Mouse (Mus musculus) MEL (cell line): Measurements from ENCODE around the gene Tatdn3. TPM values are rescaled to one million over a fixed set of nuclear protein-coding genes. Genes with fewer than 3 reads are reported as not detected.
A peak's percentile ranks its signal among the peaks of the same experiment; 100 is the strongest.

Source experiments
- DNase-seq: peaks from one replicate; pipeline ENCODE4 v3.0.0; 2011; ENCODE audit warnings: low read depth, low spot score
- H3K27ac ChIP-seq: 2 replicates; pipeline ENCODE4 v1.5.1; 2012; ENCODE audit warnings: low read depth, mild to moderate bottlenecking, control low read depth, low read length, moderate library complexity; ENCODE audit not compliant: control insufficient read depth
- H3K27me3 ChIP-seq, 2 experiments: fragments of 150-350 bp in 1 of 2; sonication (generic) in 1 of 2; 2 replicates each; pipeline ENCODE4 v1.6.1; 2012; ENCODE audit warnings: low read length in 2 of 2, mild to moderate bottlenecking in 2 of 2, improper control_type of control experiment in 1 of 2, moderate library complexity in 1 of 2; ENCODE audit not compliant: insufficient read depth in 2 of 2, control insufficient read depth in 1 of 2
- H3K36me3 ChIP-seq, 2 experiments: 2 replicates each; pipeline ENCODE4 v1.6.1; 2012 to 2014; ENCODE audit warnings: low read length in 2 of 2, improper control_type of control experiment in 1 of 2, inconsistent platforms in 1 of 2, mild to moderate bottlenecking in 1 of 2; ENCODE audit not compliant: insufficient read depth in 2 of 2, control insufficient read depth in 1 of 2
- H3K4me1 ChIP-seq, 2 experiments: fragments of 150-350 bp in 1 of 2; sonication (generic) in 1 of 2; 2 replicates each; pipeline ENCODE4 v1.6.1; 2012; ENCODE audit warnings: low read length in 2 of 2, improper control_type of control experiment in 1 of 2, mild to moderate bottlenecking in 1 of 2; ENCODE audit not compliant: insufficient read depth in 2 of 2, control insufficient read depth in 1 of 2
- H3K4me3 ChIP-seq, 2 experiments: fragments of 150-350 bp in 1 of 2; sonication (generic) in 1 of 2; 2 replicates each; pipeline ENCODE4 v1.5.1; 2012; ENCODE audit warnings: low read depth in 2 of 2, low read length in 2 of 2, mild to moderate bottlenecking in 2 of 2, moderate library complexity in 2 of 2, control low read depth in 1 of 2, improper control_type of control experiment in 1 of 2; ENCODE audit not compliant: control insufficient read depth in 1 of 2, insufficient read depth in 1 of 2
- H3K79me2 ChIP-seq: 2 replicates; pipeline ENCODE4 v1.6.1; 2012; ENCODE audit warnings: mild to moderate bottlenecking, low read length, moderate library complexity; ENCODE audit not compliant: control insufficient read depth, poor library complexity, insufficient read depth
- H3K9ac ChIP-seq: 2 replicates; pipeline ENCODE4 v1.6.1; 2012; ENCODE audit warnings: low read depth, mild to moderate bottlenecking, control low read depth, low read length, moderate library complexity; ENCODE audit not compliant: control insufficient read depth, poor library complexity, severe bottlenecking
- H3K9me3 ChIP-seq: fragments of 150-350 bp; sonication (generic); replicated peaks from 2 replicates; pipeline ENCODE4 v1.6.1; 2012; ENCODE audit warnings: mild to moderate bottlenecking, low read length, improper control_type of control experiment, moderate library complexity; ENCODE audit not compliant: insufficient read depth
- BHLHE40 ChIP-seq: IDR thresholded peaks from 2 replicates; pipeline ENCODE4 v1.6.1; 2012; ENCODE audit warnings: low read depth, mild to moderate bottlenecking, inconsistent platforms, low read length, improper control_type of control experiment, borderline replicate concordance
- CHD1 ChIP-seq: IDR thresholded peaks from 2 replicates; pipeline ENCODE4 v1.6.1; 2012; ENCODE audit warnings: low read depth, mild to moderate bottlenecking, inconsistent platforms, low read length, improper control_type of control experiment
- CHD2 ChIP-seq: IDR thresholded peaks from 2 replicates; pipeline ENCODE4 v1.6.1; 2011; ENCODE audit warnings: low read length, improper control_type of control experiment
- CTCF ChIP-seq, 3 experiments: IDR thresholded peaks in 2 of 3; conservative IDR thresholded peaks in 1 of 3; 2 replicates each; pipeline ENCODE4 v1.5.1; 2011 to 2012; ENCODE audit warnings: low read length in 3 of 3, low read depth in 2 of 3, mild to moderate bottlenecking in 2 of 3, improper control_type of control experiment in 1 of 3, inconsistent platforms in 1 of 3, mixed read lengths in 1 of 3, moderate library complexity in 1 of 3; ENCODE audit not compliant: control insufficient read depth in 1 of 3, insufficient read depth in 1 of 3, poor library complexity in 1 of 3, severe bottlenecking in 1 of 3
- E2F4 ChIP-seq: IDR thresholded peaks from 2 replicates; pipeline ENCODE4 v1.6.1; 2011; ENCODE audit warnings: low read depth, low read length, improper control_type of control experiment, borderline replicate concordance
- ELF1 ChIP-seq: IDR thresholded peaks from 2 replicates; pipeline ENCODE4 v1.6.1; 2014; ENCODE audit warnings: low read depth, mild to moderate bottlenecking, inconsistent platforms, low read length, improper control_type of control experiment, moderate library complexity
- EP300 ChIP-seq, 2 experiments: IDR thresholded peaks; 2 replicates each; pipeline ENCODE4 v1.6.1; 2011; ENCODE audit warnings: improper control_type of control experiment in 2 of 2, low read length in 2 of 2, low read depth in 1 of 2, mild to moderate bottlenecking in 1 of 2
- ETS1 ChIP-seq: IDR thresholded peaks from 2 replicates; pipeline ENCODE4 v1.6.1; 2012; ENCODE audit warnings: low read depth, mild to moderate bottlenecking, inconsistent platforms, low read length, improper control_type of control experiment, moderate library complexity
- GABPA ChIP-seq: IDR thresholded peaks from 2 replicates; pipeline ENCODE4 v1.6.1; 2012; ENCODE audit warnings: low read depth, mild to moderate bottlenecking, inconsistent platforms, low read length, improper control_type of control experiment, moderate library complexity
- HCFC1 ChIP-seq: IDR thresholded peaks from 2 replicates; pipeline ENCODE4 v1.6.1; 2012; ENCODE audit warnings: low read depth, mild to moderate bottlenecking, inconsistent platforms, low read length, improper control_type of control experiment, moderate library complexity
- JUND ChIP-seq: IDR thresholded peaks from 2 replicates; pipeline ENCODE4 v1.6.1; 2011; ENCODE audit warnings: low read depth, mild to moderate bottlenecking, improper control_type of control experiment, low read length
- MAFK ChIP-seq: IDR thresholded peaks from 2 replicates; pipeline ENCODE4 v1.6.1; 2011; ENCODE audit warnings: low read depth, mild to moderate bottlenecking, low read length, improper control_type of control experiment, borderline replicate concordance
- MAX ChIP-seq: IDR thresholded peaks from 2 replicates; pipeline ENCODE4 v1.6.1; 2011; ENCODE audit warnings: low read length, improper control_type of control experiment
- MAZ ChIP-seq: IDR thresholded peaks from 2 replicates; pipeline ENCODE4 v1.6.1; 2012; ENCODE audit warnings: low read depth, mild to moderate bottlenecking, inconsistent platforms, low read length, improper control_type of control experiment
- MEF2A ChIP-seq: IDR thresholded peaks from 2 replicates; pipeline ENCODE4 v1.6.1; 2014; ENCODE audit warnings: low read depth, mild to moderate bottlenecking, inconsistent platforms, low read length, improper control_type of control experiment; ENCODE audit not compliant: poor library complexity, insufficient replicate concordance, severe bottlenecking; ENCODE audit errors: extremely low read depth
- MXI1 ChIP-seq: IDR thresholded peaks from 2 replicates; pipeline ENCODE4 v1.6.1; 2011; ENCODE audit warnings: mild to moderate bottlenecking, low read depth, low read length, improper control_type of control experiment
- MYB ChIP-seq: IDR thresholded peaks from 2 replicates; pipeline ENCODE4 v1.6.1; 2011; ENCODE audit warnings: mild to moderate bottlenecking, low read depth, low read length, improper control_type of control experiment
- MYC ChIP-seq: IDR thresholded peaks from 2 replicates; pipeline ENCODE4 v1.6.1; 2011; ENCODE audit warnings: low read depth, mild to moderate bottlenecking, low read length, improper control_type of control experiment, moderate library complexity
- NELFE ChIP-seq: IDR thresholded peaks from 2 replicates; pipeline ENCODE4 v1.6.1; 2011; ENCODE audit warnings: low read depth, low read length, improper control_type of control experiment
- NRF1 ChIP-seq: IDR thresholded peaks from 2 replicates; pipeline ENCODE4 v1.6.1; 2014; ENCODE audit warnings: low read depth, mild to moderate bottlenecking, inconsistent platforms, low read length, improper control_type of control experiment, moderate library complexity; ENCODE audit not compliant: poor library complexity, insufficient read depth, severe bottlenecking
- POLR2A ChIP-seq, 2 experiments: IDR thresholded peaks; 2 replicates each; pipeline ENCODE4 v1.6.1; 2011 to 2012; ENCODE audit warnings: low read length in 2 of 2, mild to moderate bottlenecking in 2 of 2, control low read depth in 1 of 2, improper control_type of control experiment in 1 of 2, low read depth in 1 of 2, moderate library complexity in 1 of 2; ENCODE audit not compliant: control insufficient read depth in 1 of 2, insufficient read depth in 1 of 2, poor library complexity in 1 of 2
- POLR2AphosphoS2 ChIP-seq: IDR thresholded peaks from 2 replicates; pipeline ENCODE4 v1.6.1; 2011; ENCODE audit warnings: low read length, improper control_type of control experiment
- POLR2AphosphoS5 ChIP-seq: IDR thresholded peaks from 2 replicates; pipeline ENCODE4 v1.6.1; 2012; ENCODE audit warnings: low read depth, borderline replicate concordance, mild to moderate bottlenecking, inconsistent platforms, low read length, moderate library complexity, mixed read lengths
- RAD21 ChIP-seq: IDR thresholded peaks from 2 replicates; pipeline ENCODE4 v1.6.1; 2011; ENCODE audit warnings: mild to moderate bottlenecking, low read depth, low read length, improper control_type of control experiment
- SIN3A ChIP-seq: IDR thresholded peaks from 2 replicates; pipeline ENCODE4 v1.6.1; 2012; ENCODE audit warnings: low read length, improper control_type of control experiment, inconsistent platforms
- SMC3 ChIP-seq: IDR thresholded peaks from 2 replicates; pipeline ENCODE4 v1.6.1; 2011; ENCODE audit warnings: low read depth, low read length, improper control_type of control experiment
- TAL1 ChIP-seq: IDR thresholded peaks from 2 replicates; pipeline ENCODE4 v1.6.1; 2012; ENCODE audit warnings: mild to moderate bottlenecking, inconsistent platforms, low read length, moderate library complexity, mixed read lengths
- TBP ChIP-seq: IDR thresholded peaks from 2 replicates; pipeline ENCODE4 v1.8.0; 2011; ENCODE audit warnings: low read depth, low read length, improper control_type of control experiment
- TCF12 ChIP-seq: IDR thresholded peaks from 2 replicates; pipeline ENCODE4 v1.6.1; 2014; ENCODE audit warnings: low read depth, mild to moderate bottlenecking, inconsistent platforms, low read length, improper control_type of control experiment, moderate library complexity
- UBTF ChIP-seq: IDR thresholded peaks from 2 replicates; pipeline ENCODE4 v1.6.1; 2012; ENCODE audit warnings: low read depth, mild to moderate bottlenecking, inconsistent platforms, low read length, improper control_type of control experiment, moderate library complexity, borderline replicate concordance; ENCODE audit not compliant: insufficient read depth
- USF1 ChIP-seq: IDR thresholded peaks from 2 replicates; pipeline ENCODE4 v1.6.1; 2014; ENCODE audit warnings: low read depth, mild to moderate bottlenecking, inconsistent platforms, low read length, improper control_type of control experiment, moderate library complexity
- USF2 ChIP-seq, 2 experiments: IDR thresholded peaks; 2 replicates each; pipeline ENCODE4 v1.6.1; 2011 to 2012; ENCODE audit warnings: improper control_type of control experiment in 2 of 2, low read length in 2 of 2, borderline replicate concordance in 1 of 2, inconsistent platforms in 1 of 2, low read depth in 1 of 2, mild to moderate bottlenecking in 1 of 2; ENCODE audit not compliant: insufficient read depth in 1 of 2
- ZC3H11A ChIP-seq: IDR thresholded peaks from 2 replicates; pipeline ENCODE4 v1.6.1; 2012; ENCODE audit warnings: low read depth, mild to moderate bottlenecking, inconsistent platforms, low read length, improper control_type of control experiment
- ZKSCAN1 ChIP-seq: IDR thresholded peaks from 2 replicates; pipeline ENCODE4 v1.6.1; 2012; ENCODE audit warnings: low read depth, mild to moderate bottlenecking, inconsistent platforms, low read length, improper control_type of control experiment, moderate library complexity
- ZMIZ1 ChIP-seq: IDR thresholded peaks from 2 replicates; pipeline ENCODE4 v1.6.1; 2012; ENCODE audit warnings: low read depth, mild to moderate bottlenecking, inconsistent platforms, low read length, improper control_type of control experiment, moderate library complexity
- ZNF384 ChIP-seq: IDR thresholded peaks from 2 replicates; pipeline ENCODE4 v1.6.1; 2012; ENCODE audit warnings: low read depth, mild to moderate bottlenecking, inconsistent platforms, low read length, improper control_type of control experiment
- polyA plus RNA-seq, 2 experiments: library from polyadenylated mRNA; stranded (reverse) in 1 of 2; unstranded in 1 of 2; fragments of >175 nt in 1 of 2; fragments of >200 nt in 1 of 2; gene quantifications; 2 replicates each; pipeline versions ENCODE4 v1.2.1 to v1.2.4; 2012; ENCODE audit warnings: low replicate concordance in 2 of 2, low read depth in 1 of 2; ENCODE audit not compliant: insufficient read length in 2 of 2, insufficient read depth in 1 of 2, missing spikeins in 1 of 2
- total RNA-seq: library from RNA; depleted of rRNA; stranded (reverse); fragments of 300-350 nt; gene quantifications from 2 replicates; pipeline ENCODE4 v1.2.3, GENCODE M21; 2012

Tatdn3 gene
- total and polyA plus RNA-seq, 3 experiments = 14.5 to 19.0 TPM; not detected in 1

- Histone ChIP-seq H3K36me3 (peaks cover 4 to 7% of the 10 kb centered on the region in 2 experiments), H3K4me3 (peak within 1 kb of the TSS; percentile 94 to 98), H3K27me3 (no peaks in the 10 kb centered on the region), H3K27ac (peak within 1 kb of the TSS; percentile 90), H3K4me1 (peaks cover 5 to 12% of the 10 kb centered on the region in 2 experiments), H3K9me3 (no peaks in the 10 kb centered on the region), H3K79me2 (peaks cover 19% of the 10 kb centered on the region), H3K9ac (peak within 1 kb of the TSS; percentile 85)
- DNase-seq = peak; percentile 100
- TF ChIP-seq ELF1 (peak; percentile 24; the same call in 1 of the 2 replicates), SIN3A (peak; percentile 35), HCFC1 (peak; percentile 75), POLR2A (IDR thresholded peaks at IDR 0.05; ENCODE audit: control insufficient read depth in 1 of 2, insufficient read depth in 1 of 2, low read depth in 1 of 2, low read length in 2 of 2, poor library complexity in 1 of 2) (peak; percentile 95), ZKSCAN1 (no peak), MEF2A (no peak), E2F4 (no peak), MXI1 (peak; percentile 89), USF1 (no peak), MAX (no peak), USF2 (IDR thresholded peaks at IDR 0.05; ENCODE audit: borderline replicate concordance in 1 of 2, insufficient read depth in 1 of 2, low read depth in 1 of 2, low read length in 2 of 2) (no peak), ZC3H11A (no peak), MAZ (peak; percentile 83), GABPA (no peak), MYB (no peak), EP300 (IDR thresholded peaks at IDR 0.05; ENCODE audit: low read depth in 1 of 2, low read length in 2 of 2) (no peak), SMC3 (no peak), TBP (peak; percentile 95), MYC (no peak), CTCF (IDR thresholded peaks at IDR 0.05 in 2 of 3, conservative IDR thresholded peaks at IDR 0.05 in 1 of 3; ENCODE audit: control insufficient read depth in 1 of 3, insufficient read depth in 1 of 3, low read depth in 2 of 3, low read length in 3 of 3, poor library complexity in 1 of 3, severe bottlenecking in 1 of 3) (peak in 2 of 3 experiments; percentile 3 to 17; a peak in 1 of 6 replicates), POLR2AphosphoS5 (no peak), TCF12 (peak; percentile 88), TAL1 (no peak), ZNF384 (no peak), NELFE (peak; percentile 94), CHD2 (no peak), NRF1 (peak; percentile 43; the same call in 1 of the 2 replicates), ETS1 (no peak; the same call in 1 of the 2 replicates), ZMIZ1 (peak; percentile 96), BHLHE40 (no peak), UBTF (peak; percentile 96), CHD1 (no peak), RAD21 (no peak), MAFK (peak; percentile 62; the same call in 1 of the 2 replicates), POLR2AphosphoS2 (peak; percentile 94), JUND (no peak)
Observed at GRCm38 (mm10) chr1:191026021-191026713, 36.6 kb downstream of the Tatdn3 start, which contains the start of gene Flvcr1. Flvcr1 (minus strand) TSS chr1:191026158.
